Mouse (Mus musculus): ENCODE measurements around the gene Nudt14. TPM values are rescaled to one million over a fixed set of nuclear protein-coding genes. Genes with fewer than 3 reads are reported as not detected.

Gene Nudt14
- total and polyA plus RNA-seq, 2 experiments from 2014 or later, result 23.6 to 41.8 TPM

DNA sequence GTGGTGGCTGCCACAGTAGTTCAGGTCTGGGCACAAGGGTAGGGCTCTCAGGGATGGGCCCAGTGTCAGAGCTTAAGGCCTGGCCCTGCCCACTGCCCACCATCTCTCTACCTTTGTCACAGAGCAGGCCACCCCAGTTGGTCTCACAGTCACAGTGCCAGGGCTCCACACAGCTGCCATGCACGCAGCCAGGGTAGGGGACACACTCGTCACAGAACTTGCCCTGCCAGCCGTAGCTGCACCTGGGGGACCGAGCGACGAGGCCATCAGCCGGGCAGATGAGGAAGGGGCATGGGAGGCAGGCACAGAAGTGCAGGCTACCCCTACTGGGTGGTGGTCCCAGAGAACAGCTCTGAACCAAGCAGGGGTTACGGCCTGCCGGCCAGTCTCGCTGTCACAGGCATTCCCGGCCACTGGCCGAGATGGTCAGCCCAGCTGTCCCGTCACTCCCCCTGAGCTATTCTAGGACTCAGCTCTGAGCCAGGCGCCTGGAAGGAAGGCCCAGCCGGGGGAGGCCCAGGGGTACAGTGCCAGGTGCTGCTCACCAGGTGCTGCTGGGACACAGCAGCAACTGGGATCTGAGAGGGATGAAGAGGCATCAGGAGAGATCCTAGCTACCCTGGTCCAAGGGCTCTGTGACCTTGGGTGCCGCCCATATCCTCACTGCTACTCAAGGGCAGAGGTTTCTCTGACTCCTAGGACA lies 25.1 kb downstream of the Nudt14 start:
- H3K36me3 ChIP-seq (ENCODE audit: insufficient read depth, low read length), result peaks cover 82% of the 10 kb centered on the region
- no peak for ATAC-seq (ENCODE audit: low FRiP score)

DNA sequence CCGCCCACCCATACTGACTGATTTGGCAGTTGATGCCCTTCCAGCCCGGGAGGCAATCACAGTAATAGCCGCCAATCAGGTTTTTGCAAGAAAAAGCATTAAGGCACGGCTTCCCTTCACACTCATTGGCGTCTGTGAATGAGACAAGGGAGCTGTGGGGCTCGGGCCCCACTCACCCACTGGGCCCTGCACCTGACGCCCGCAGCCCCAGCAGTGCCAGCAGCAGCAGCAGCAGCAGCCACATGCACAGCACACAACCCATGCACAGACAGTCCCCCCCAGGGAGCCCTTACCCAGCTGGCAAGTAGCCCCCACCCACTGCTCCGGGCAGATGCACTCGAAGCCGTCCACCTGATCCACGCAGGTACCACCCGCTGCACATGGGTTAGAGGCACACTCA lies 26.3 kb downstream of the Nudt14 start:
- Histone ChIP-seq H3K36me3 (ENCODE audit: insufficient read depth, low read length) (peaks cover 91% of the 10 kb centered on the region), H3K27ac (ENCODE audit: low read depth, low read length) (no peak overlapping the region), H3K9ac (replicated peaks; ENCODE audit: low read length, poor library complexity, severe bottlenecking) (no peak overlapping the region), H3K4me1 (ENCODE audit: insufficient read depth, low read length) (no peaks in the 10 kb centered on the region), H3K4me3 (ENCODE audit: low read depth, low read length) (no peak overlapping the region), H3K9me3 (ENCODE audit: low read length) (no peaks in the 10 kb centered on the region), H3K27me3 (ENCODE audit: insufficient read depth, low read length) (no peaks in the 10 kb centered on the region), H3K4me2 (ENCODE audit: low read depth, low read length, poor library complexity, severe bottlenecking) (no peak overlapping the region)
- ATAC-seq (ENCODE audit: low FRiP score) (no peak), DNase-seq (ENCODE audit: low spot score) (no peak)
- 80% methylated on average over 12 of the region's 13 CpGs for whole genome bisulfite sequencing
- no peak for TF ChIP-seq CTCF (IDR thresholded peaks at IDR 0.05)

More for the DNA sequence above, 25.1 kb downstream of the Nudt14 start:
- WGBS, result 81% methylated on average over 16 of the region's 16 CpGs
- H3K4me1 ChIP-seq (ENCODE audit: insufficient read depth, low read length), result no peaks in the 10 kb centered on the region
- no peak overlapping the region for H3K4me3 ChIP-seq (ENCODE audit: low read depth, low read length)
- no peaks in the 10 kb centered on the region for H3K9me3 ChIP-seq (ENCODE audit: low read length)
- H3K27ac ChIP-seq (ENCODE audit: low read depth, low read length), result no peak overlapping the region
- no peak overlapping the region for H3K9ac ChIP-seq (replicated peaks; ENCODE audit: low read length, poor library complexity, severe bottlenecking)
- DNase-seq (ENCODE audit: low spot score), result no peak
- no peaks in the 10 kb centered on the region for H3K27me3 ChIP-seq (ENCODE audit: insufficient read depth, low read length)
- H3K4me2 ChIP-seq (ENCODE audit: low read depth, low read length, poor library complexity, severe bottlenecking), result no peak overlapping the region
- TF ChIP-seq CTCF (IDR thresholded peaks at IDR 0.05), result no peak

DNA sequence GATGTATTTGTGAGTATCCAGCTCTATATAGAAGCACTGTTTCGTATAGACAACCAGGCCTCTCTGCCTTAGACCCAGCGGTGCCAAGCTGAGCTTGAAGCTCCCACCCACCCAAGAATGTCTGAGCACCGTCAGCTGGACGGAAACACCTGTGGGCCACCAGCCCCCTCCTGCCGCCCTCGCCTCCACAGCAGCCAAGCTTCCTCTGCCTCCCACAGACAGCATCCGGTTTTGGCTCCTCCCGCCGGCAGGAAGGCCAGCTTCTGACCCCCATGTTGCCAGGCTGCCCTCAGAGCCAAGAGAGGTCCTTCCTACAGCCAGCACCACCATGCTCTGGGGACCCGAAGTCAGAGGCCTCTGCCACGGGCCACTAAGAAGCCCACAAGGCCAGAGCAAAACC lies 27.4 kb downstream of the Nudt14 start:
- Histone ChIP-seq H3K4me1 (ENCODE audit: insufficient read depth, low read length) (no peaks in the 10 kb centered on the region), H3K9me3 (ENCODE audit: low read length) (no peaks in the 10 kb centered on the region), H3K4me3 (ENCODE audit: low read depth, low read length) (no peak overlapping the region), H3K9ac (replicated peaks; ENCODE audit: low read length, poor library complexity, severe bottlenecking) (no peak overlapping the region), H3K27me3 (ENCODE audit: insufficient read depth, low read length) (no peaks in the 10 kb centered on the region), H3K4me2 (ENCODE audit: low read depth, low read length, poor library complexity, severe bottlenecking) (no peak overlapping the region), H3K27ac (ENCODE audit: low read depth, low read length) (no peak overlapping the region), H3K36me3 (ENCODE audit: insufficient read depth, low read length) (peaks cover 91% of the 10 kb centered on the region)
- ATAC-seq (ENCODE audit: low FRiP score) (no peak), DNase-seq (ENCODE audit: low spot score) (no peak)
- WGBS, result 76% methylated on average over 11 of the region's 11 CpGs
- TF ChIP-seq CTCF (IDR thresholded peaks at IDR 0.05), result no peak

DNA sequence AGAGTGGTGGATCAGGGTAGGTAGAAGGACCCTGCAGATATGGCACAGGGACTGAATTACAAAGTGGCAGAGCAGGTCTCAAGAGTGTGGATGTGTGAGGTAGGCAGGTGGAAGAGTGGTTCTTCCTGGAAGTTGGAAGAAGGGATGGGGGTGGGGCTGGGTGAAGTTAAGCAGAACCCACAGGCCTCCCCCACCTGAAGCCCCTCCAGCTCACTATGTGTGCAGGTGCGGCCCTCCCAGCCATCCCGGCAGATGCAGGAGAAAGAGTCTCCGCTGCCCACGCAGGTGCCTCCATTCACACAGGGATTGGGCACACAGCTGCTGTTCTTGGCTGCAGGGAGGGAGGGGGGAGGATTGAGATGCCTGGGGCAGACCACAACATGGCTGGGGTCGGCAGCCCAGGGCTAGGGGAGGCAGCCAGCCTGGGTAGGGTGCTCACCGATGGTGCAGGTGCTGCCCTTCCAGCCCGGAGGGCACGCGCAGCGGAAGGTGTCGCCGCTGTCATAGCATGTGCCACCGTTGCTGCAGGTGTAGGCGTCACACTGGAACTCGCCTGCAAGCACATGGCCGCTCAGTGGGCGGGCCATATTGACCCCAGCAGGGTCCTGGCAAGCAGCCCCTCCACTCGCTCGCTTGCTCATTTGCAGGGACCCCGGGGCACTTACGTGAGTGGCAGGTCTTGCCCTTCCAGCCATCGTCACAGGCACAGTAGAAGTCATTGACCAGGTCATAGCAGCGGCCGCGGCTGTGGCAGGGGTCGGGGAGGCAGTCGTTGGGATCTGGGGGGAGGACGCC lies 28.8 kb downstream of the Nudt14 start:
- no peak for ATAC-seq (ENCODE audit: low FRiP score)
- H3K4me2 ChIP-seq (ENCODE audit: low read depth, low read length, poor library complexity, severe bottlenecking), result no peak overlapping the region
- H3K27ac ChIP-seq (ENCODE audit: low read depth, low read length), result no peak overlapping the region
- no peak overlapping the region for H3K9ac ChIP-seq (replicated peaks; ENCODE audit: low read length, poor library complexity, severe bottlenecking)
- DNase-seq (ENCODE audit: low spot score), result no peak
- H3K4me3 ChIP-seq (ENCODE audit: low read depth, low read length), result no peak overlapping the region
- WGBS, result 91% methylated on average over 28 of the region's 28 CpGs
- no peak for TF ChIP-seq CTCF (IDR thresholded peaks at IDR 0.05)
- no peaks in the 10 kb centered on the region for H3K9me3 ChIP-seq (ENCODE audit: low read length)
- no peaks in the 10 kb centered on the region for H3K4me1 ChIP-seq (ENCODE audit: insufficient read depth, low read length)
- H3K36me3 ChIP-seq (ENCODE audit: insufficient read depth, low read length), result peaks cover 95% of the 10 kb centered on the region
- H3K27me3 ChIP-seq (ENCODE audit: insufficient read depth, low read length), result no peaks in the 10 kb centered on the region

DNA sequence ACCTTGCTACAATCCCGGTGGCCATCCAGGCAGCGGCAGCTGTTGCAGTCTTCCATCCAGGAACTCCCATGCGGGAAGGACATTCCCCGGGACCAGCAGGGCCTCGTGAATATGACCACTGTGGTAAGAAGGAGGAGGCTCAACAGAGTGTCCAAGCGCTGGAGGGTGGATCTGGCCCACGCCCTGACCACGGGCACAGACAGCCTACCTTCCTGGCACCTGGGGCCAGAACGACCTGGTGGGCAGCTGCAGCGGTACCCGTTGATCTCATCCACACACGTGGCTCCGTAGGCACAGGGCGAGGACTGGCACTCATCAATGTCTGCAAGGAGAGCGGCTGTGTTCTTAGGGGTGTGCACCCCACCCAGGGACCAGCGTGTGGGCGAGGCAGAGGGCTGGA lies 30.2 kb downstream of the Nudt14 start:
- ATAC-seq (ENCODE audit: low FRiP score) (no peak), DNase-seq (ENCODE audit: low spot score) (no peak)
- WGBS, result 97% methylated on average over 17 of the region's 17 CpGs
- Histone ChIP-seq H3K4me1 (ENCODE audit: insufficient read depth, low read length) (no peaks in the 10 kb centered on the region), H3K9me3 (ENCODE audit: low read length) (no peaks in the 10 kb centered on the region), H3K4me3 (ENCODE audit: low read depth, low read length) (no peak overlapping the region), H3K36me3 (ENCODE audit: insufficient read depth, low read length) (peaks cover 92% of the 10 kb centered on the region), H3K9ac (replicated peaks; ENCODE audit: low read length, poor library complexity, severe bottlenecking) (no peak overlapping the region), H3K4me2 (ENCODE audit: low read depth, low read length, poor library complexity, severe bottlenecking) (no peak overlapping the region), H3K27me3 (ENCODE audit: insufficient read depth, low read length) (no peaks in the 10 kb centered on the region), H3K27ac (ENCODE audit: low read depth, low read length) (no peak overlapping the region)
- no peak for TF ChIP-seq CTCF (IDR thresholded peaks at IDR 0.05)

DNA sequence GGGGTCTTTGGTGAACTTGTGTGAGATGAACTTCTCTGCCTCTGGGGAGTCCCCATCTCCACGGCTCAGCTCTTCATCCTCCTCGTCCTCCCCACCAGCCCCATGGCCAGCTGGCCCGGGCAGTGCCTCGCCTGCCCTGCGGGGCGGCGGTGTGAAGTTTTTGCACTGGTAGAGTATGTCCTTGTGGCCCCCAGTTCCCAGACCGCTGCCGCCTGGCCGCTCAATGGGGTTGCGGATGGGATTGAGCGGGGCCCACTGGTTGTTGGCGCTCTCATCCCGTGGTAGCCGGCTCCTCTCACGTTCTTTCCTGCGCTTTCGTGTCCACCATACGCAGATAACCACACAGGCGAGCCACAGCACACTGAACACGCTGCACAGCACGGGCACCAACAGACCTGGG lies 32.9 kb downstream of the Nudt14 start:
- no peak for ATAC-seq (ENCODE audit: low FRiP score)
- 95% methylated on average over 22 of the region's 22 CpGs for WGBS
- peaks cover 77% of the 10 kb centered on the region for H3K36me3 ChIP-seq (ENCODE audit: insufficient read depth, low read length)

More for the DNA sequence above, 32.9 kb downstream of the Nudt14 start:
- no peak overlapping the region for H3K27ac ChIP-seq (ENCODE audit: low read depth, low read length)
- no peaks in the 10 kb centered on the region for H3K9me3 ChIP-seq (ENCODE audit: low read length)
- H3K9ac ChIP-seq (replicated peaks; ENCODE audit: low read length, poor library complexity, severe bottlenecking), result no peak overlapping the region
- no peak for DNase-seq (ENCODE audit: low spot score)
- no peaks in the 10 kb centered on the region for H3K4me1 ChIP-seq (ENCODE audit: insufficient read depth, low read length)
- no peaks in the 10 kb centered on the region for H3K27me3 ChIP-seq (ENCODE audit: insufficient read depth, low read length)
- no peak for TF ChIP-seq CTCF (IDR thresholded peaks at IDR 0.05)
- H3K4me3 ChIP-seq (ENCODE audit: low read depth, low read length), result no peak overlapping the region
- no peak overlapping the region for H3K4me2 ChIP-seq (ENCODE audit: low read depth, low read length, poor library complexity, severe bottlenecking)
